Mouse (Mus musculus) hindbrain, embryonic 14.5 days (tissue): ENCODE results near the gene Alox8. TPM values are rescaled to one million over a fixed set of nuclear protein-coding genes. Genes with fewer than 3 reads are reported as not detected.

Experiments
- ATAC-seq: fragments of 200-750 bp; cut with Nextera tagmentation; 2 replicates; pipeline ENCODE4 v1.8.0; 2017; ENCODE audit warnings: moderate number of reproducible peaks, mild to moderate bottlenecking, moderate TSS enrichment, moderate library complexity; ENCODE audit not compliant: low FRiP score
- DNase-seq: peaks from one replicate; pipeline ENCODE4 v3.0.0-alpha.2; 2015; ENCODE audit warnings: low spot score
- H3K27ac ChIP-seq: fragments of 300-500 bp; sonication (generic); 2 replicates; pipeline ENCODE4 v1.5.1; 2014; ENCODE audit warnings: mild to moderate bottlenecking, moderate library complexity
- H3K27me3 ChIP-seq: fragments of 300-500 bp; sonication (generic); 2 replicates; pipeline ENCODE4 v1.6.1; 2014; ENCODE audit warnings: mild to moderate bottlenecking, low read length, mixed read lengths; ENCODE audit not compliant: control insufficient read depth, insufficient read depth
- H3K36me3 ChIP-seq: fragments of 300-500 bp; sonication (generic); replicated peaks from 2 replicates; pipeline ENCODE4 v1.6.1; 2014; ENCODE audit not compliant: control insufficient read depth, insufficient read depth
- H3K4me1 ChIP-seq: fragments of 300-500 bp; sonication (generic); replicated peaks from 2 replicates; pipeline ENCODE4 v1.6.1; 2014; ENCODE audit warnings: antibody characterized with exemption, low read length, mixed read lengths; ENCODE audit not compliant: control insufficient read depth, insufficient read depth
- H3K4me2 ChIP-seq: fragments of 300-500 bp; sonication (generic); replicated peaks from 2 replicates; pipeline ENCODE4 v1.6.1; 2014; ENCODE audit warnings: mild to moderate bottlenecking, moderate library complexity
- H3K4me3 ChIP-seq: fragments of 300-500 bp; sonication (generic); replicated peaks from 2 replicates; pipeline ENCODE4 v1.5.1; 2014; ENCODE audit warnings: mild to moderate bottlenecking, low read length
- H3K9ac ChIP-seq: fragments of 300-500 bp; sonication (generic); 2 replicates; pipeline ENCODE4 v1.6.1; 2014
- H3K9me3 ChIP-seq: fragments of 300-500 bp; sonication (generic); 2 replicates; pipeline ENCODE4 v1.6.1; 2016; ENCODE audit warnings: low read length; ENCODE audit not compliant: control insufficient read depth
- WGBS: fragments of 180-500 bp; shearing (Covaris S2); extraction: QIAGEN DNeasy Blood & Tissue Kit; methylation state at CpG from one replicate; pipeline ENCODE4 v1.1.7; 2014; 5-methylcytosine and 5-hydroxymethylcytosine counted together
- polyA plus RNA-seq: library from polyadenylated mRNA; unstranded; fragments of >200 nt; fragmentation: Nextera tagmentation; extraction: Ambion mirVana; gene quantifications from 2 replicates; pipeline ENCODE4 v1.2.1, GENCODE M21; 2014

The Alox8 gene
- polyA plus RNA-seq, 1 experiment from 2014 or later = 0.25 TPM

DNA sequence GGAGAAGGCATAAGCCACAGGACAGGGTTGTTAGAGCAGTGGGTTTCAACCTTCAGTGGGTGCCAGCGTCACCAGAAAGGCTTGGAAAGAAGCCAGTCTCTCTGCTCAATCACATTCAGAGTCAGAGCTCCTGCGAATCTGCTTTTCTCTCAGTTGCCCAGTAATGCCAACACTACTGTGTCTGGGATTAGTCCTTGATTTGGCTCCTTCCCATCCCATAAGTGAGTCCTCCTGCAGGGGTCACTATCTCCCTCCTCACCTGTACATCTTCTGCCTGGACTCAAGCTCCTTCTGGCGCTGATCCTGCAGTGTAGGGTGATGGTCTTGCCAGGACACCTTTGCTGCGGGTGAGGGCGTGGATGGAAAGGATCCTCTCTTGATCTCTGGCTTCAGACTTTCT is 877 bp downstream of the Alox8 start:
- peak overlapping the region; percentile 4; the same call in 1 of the 2 replicates for H3K4me3 ChIP-seq
- peak overlapping the region; percentile 22; the same call in 1 of the 2 replicates for H3K9ac ChIP-seq
- H3K27me3 ChIP-seq = peaks cover 25% of the 10 kb centered on the region
- ATAC-seq (no peak), DNase-seq (no peak)
- no peaks in the 10 kb centered on the region for H3K9me3 ChIP-seq
- H3K4me2 ChIP-seq = peak overlapping the region; percentile 41; the same call in 1 of the 2 replicates
- no peak overlapping the region for H3K27ac ChIP-seq
- H3K4me1 ChIP-seq = peaks cover 3% of the 10 kb centered on the region; the same call in 1 of the 2 replicates
- WGBS = 11% methylated on average over 5 of the region's 5 CpGs
- no peaks in the 10 kb centered on the region for H3K36me3 ChIP-seq

- Histone ChIP-seq H3K4me1 (peaks cover 3% of the 10 kb centered on the region; the same call in 1 of the 2 replicates), H3K36me3 (no peaks in the 10 kb centered on the region), H3K4me2 (no peak overlapping the region), H3K9me3 (no peaks in the 10 kb centered on the region), H3K27me3 (peaks cover 16% of the 10 kb centered on the region), H3K4me3 (no peak overlapping the region), H3K9ac (no peak overlapping the region), H3K27ac (no peak overlapping the region)
- DNase-seq (peak; percentile 80), ATAC-seq (no peak)
- WGBS = 9% methylated on average over 1 of the region's 1 CpGs
Observed at GRCm38 (mm10) chr11:69192840-69193239, 4.8 kb downstream of the Alox8 start.

GRCm38 (mm10) chr11:69185936-69186335 is 11.7 kb downstream of the Alox8 start:
- no peak overlapping the region for H3K9ac ChIP-seq
- ATAC-seq (no peak), DNase-seq (no peak)
- 88% methylated on average over 6 of the region's 6 CpGs for WGBS
- H3K4me1 ChIP-seq = no peaks in the 10 kb centered on the region
- no peaks in the 10 kb centered on the region for H3K36me3 ChIP-seq
- no peaks in the 10 kb centered on the region for H3K9me3 ChIP-seq
- H3K4me2 ChIP-seq = no peak overlapping the region
- no peaks in the 10 kb centered on the region for H3K27me3 ChIP-seq
- H3K4me3 ChIP-seq = no peak overlapping the region
- H3K27ac ChIP-seq = no peak overlapping the region

GRCm38 (mm10) chr11:69185031-69185430 is 12.6 kb downstream of the Alox8 start:
- no peak overlapping the region for H3K9ac ChIP-seq
- H3K27ac ChIP-seq = no peak overlapping the region
- no peaks in the 10 kb centered on the region for H3K4me1 ChIP-seq
- H3K4me2 ChIP-seq = no peak overlapping the region
- DNase-seq (no peak), ATAC-seq (no peak)
- H3K27me3 ChIP-seq = no peaks in the 10 kb centered on the region
- 87% methylated on average over 5 of the region's 5 CpGs for WGBS
- H3K4me3 ChIP-seq = no peak overlapping the region
- H3K9me3 ChIP-seq = no peaks in the 10 kb centered on the region
- no peaks in the 10 kb centered on the region for H3K36me3 ChIP-seq

DNA sequence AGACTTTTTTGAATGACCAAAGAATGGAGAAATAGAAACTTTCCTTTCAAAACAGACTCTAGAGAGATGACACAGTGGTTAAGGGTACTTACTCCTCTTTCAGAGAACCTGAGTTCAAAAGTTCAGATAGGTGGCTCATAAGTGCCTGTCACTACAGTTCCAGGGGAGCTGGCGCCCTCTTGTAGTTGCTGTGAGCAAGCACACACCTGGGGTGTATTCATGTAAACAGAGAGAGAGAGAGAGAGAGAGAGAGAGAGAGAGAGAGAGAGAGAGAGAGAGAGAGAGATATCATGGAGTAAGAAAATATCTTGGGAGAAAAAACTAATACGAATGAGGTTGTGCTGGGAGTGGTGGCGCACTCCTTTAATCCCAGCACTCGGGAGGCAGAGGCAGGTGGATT is 17.5 kb downstream of the Alox8 start:
- Histone ChIP-seq H3K36me3 (no peaks in the 10 kb centered on the region), H3K9me3 (no peaks in the 10 kb centered on the region), H3K4me3 (no peak overlapping the region), H3K4me2 (no peak overlapping the region), H3K27me3 (no peaks in the 10 kb centered on the region), H3K27ac (no peak overlapping the region), H3K4me1 (no peaks in the 10 kb centered on the region), H3K9ac (no peak overlapping the region)
- DNase-seq (no peak), ATAC-seq (no peak)
- WGBS = 87% methylated on average over 4 of the region's 4 CpGs

DNA sequence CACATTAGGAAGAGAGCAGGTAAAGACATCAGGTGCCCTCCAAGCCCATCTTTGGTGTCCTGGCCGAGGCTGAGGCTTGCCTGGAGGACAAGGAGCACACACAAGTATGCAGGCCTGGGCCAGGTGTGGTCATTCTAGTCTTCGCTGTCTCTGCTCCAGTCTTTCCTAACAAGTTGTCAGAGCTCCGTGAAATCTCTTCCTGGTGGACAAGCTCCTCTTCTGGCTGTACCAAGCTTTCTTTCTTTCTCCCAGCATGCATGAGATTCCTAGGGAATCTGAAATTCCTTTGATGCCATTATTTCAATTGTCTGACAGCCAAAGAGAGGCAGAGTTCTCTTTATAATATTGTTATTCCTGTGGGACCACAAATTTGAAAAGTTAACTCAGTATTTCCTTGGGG is 18.1 kb downstream of the Alox8 start:
- Histone ChIP-seq H3K27ac (no peak overlapping the region), H3K4me1 (no peaks in the 10 kb centered on the region), H3K4me3 (no peak overlapping the region), H3K4me2 (no peak overlapping the region), H3K9me3 (no peaks in the 10 kb centered on the region), H3K9ac (no peak overlapping the region), H3K36me3 (no peaks in the 10 kb centered on the region), H3K27me3 (no peaks in the 10 kb centered on the region)
- no peak for DNase-seq
- 51% methylated on average over 3 of the region's 3 CpGs for WGBS
- no peak for ATAC-seq

DNA sequence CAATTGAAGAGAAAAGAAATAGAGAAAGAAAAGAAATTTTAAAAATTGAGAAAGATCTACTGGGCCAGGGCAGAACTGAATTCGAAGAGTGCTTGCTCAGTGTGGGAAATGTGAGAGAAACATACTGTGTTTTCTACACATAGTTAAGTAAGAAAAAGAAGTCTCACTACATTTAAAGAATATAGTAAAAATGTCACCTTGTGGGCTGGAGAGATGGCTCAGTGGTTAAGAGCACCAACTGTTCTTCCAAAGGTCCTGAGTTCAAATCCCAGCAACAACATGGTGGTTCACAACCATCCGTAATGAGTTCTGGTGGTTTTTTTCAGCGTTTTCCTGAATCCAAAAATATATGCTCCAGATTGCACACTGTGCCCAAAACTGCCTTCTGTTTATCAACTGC is 19.1 kb downstream of the Alox8 start:
- WGBS = 81% methylated on average over 3 of the region's 3 CpGs

DNA sequence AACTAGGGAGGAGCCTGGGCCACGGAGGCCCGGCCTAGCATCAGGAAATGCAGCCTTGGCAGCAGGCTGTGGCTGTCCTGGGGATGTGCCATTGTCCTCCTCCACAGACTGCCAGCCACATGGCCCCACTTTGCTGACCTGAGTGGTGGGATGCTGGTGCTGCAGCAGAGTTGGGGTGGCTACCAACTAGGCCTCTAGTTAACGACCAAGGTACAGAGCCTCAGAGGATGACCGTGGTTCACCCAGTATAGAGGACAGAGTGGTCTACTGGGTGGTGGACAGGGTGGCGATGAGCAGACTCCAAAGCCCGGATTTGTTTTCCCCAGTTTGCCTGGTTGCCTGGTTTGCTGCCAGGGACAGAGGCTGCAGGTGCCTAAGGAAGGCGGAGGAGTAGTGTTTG is 22.9 kb downstream of the Alox8 start:
- H3K27ac ChIP-seq = no peak overlapping the region
- no peaks in the 10 kb centered on the region for H3K9me3 ChIP-seq
- no peaks in the 10 kb centered on the region for H3K27me3 ChIP-seq
- 83% methylated on average over 7 of the region's 7 CpGs for WGBS
- H3K4me2 ChIP-seq = no peak overlapping the region
- H3K4me1 ChIP-seq = no peaks in the 10 kb centered on the region
- DNase-seq (no peak), ATAC-seq (no peak)
- no peaks in the 10 kb centered on the region for H3K36me3 ChIP-seq
- no peak overlapping the region for H3K4me3 ChIP-seq
- H3K9ac ChIP-seq = no peak overlapping the region

More for the DNA sequence above, 19.1 kb downstream of the Alox8 start:
- Histone ChIP-seq H3K4me2 (no peak overlapping the region), H3K36me3 (no peaks in the 10 kb centered on the region), H3K4me1 (no peaks in the 10 kb centered on the region), H3K27ac (no peak overlapping the region), H3K4me3 (no peak overlapping the region), H3K9me3 (no peaks in the 10 kb centered on the region), H3K27me3 (no peaks in the 10 kb centered on the region), H3K9ac (no peak overlapping the region)
- DNase-seq = no peak
- ATAC-seq = no peak

- DNase-seq (no peak), ATAC-seq (no peak)
- WGBS = 90% methylated on average over 2 of the region's 2 CpGs
- Histone ChIP-seq H3K36me3 (no peaks in the 10 kb centered on the region), H3K4me1 (no peaks in the 10 kb centered on the region), H3K4me3 (no peak overlapping the region), H3K9ac (no peak overlapping the region), H3K9me3 (no peaks in the 10 kb centered on the region), H3K27me3 (no peaks in the 10 kb centered on the region), H3K4me2 (no peak overlapping the region), H3K27ac (no peak overlapping the region)
Observed at GRCm38 (mm10) chr11:69172606-69173005, 25.0 kb downstream of the Alox8 start.

DNA sequence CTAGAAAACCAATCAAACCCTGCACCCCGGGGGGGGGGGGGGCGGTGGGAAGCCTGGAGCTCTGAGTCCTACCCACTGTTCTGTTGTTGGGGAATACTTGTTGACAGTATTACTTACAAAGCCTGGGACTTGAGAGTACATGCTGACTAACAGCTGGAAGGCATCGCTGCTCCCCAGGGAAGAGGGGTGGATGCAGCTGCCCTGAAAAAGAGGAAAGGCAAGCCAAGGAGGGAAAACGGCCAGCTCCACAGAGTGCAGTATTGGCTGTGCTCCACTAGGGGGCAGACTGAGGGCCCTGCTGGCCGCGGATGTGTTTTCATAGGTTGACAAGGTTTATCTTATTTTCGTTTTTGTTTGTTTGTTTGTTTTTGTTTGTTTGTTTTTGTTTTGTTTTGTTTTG is 26.0 kb downstream of the Alox8 start:
- Histone ChIP-seq H3K4me3 (no peak overlapping the region), H3K27ac (no peak overlapping the region), H3K27me3 (no peaks in the 10 kb centered on the region), H3K4me2 (no peak overlapping the region), H3K4me1 (no peaks in the 10 kb centered on the region), H3K36me3 (no peaks in the 10 kb centered on the region), H3K9me3 (no peaks in the 10 kb centered on the region), H3K9ac (no peak overlapping the region)
- WGBS = 26% methylated on average over 7 of the region's 7 CpGs
- DNase-seq (peak; percentile 67), ATAC-seq (no peak)
